Mouse (Mus musculus) forebrain, embryonic 13.5 days (tissue): ENCODE results near the gene Azin2. TPM values are rescaled to one million over a fixed set of nuclear protein-coding genes. Genes with fewer than 3 reads are reported as not detected.

Experiments used
- polyA plus RNA-seq: library from polyadenylated mRNA; unstranded; fragments of >200 nt; fragmentation: Nextera tagmentation; extraction: Ambion mirVana; gene quantifications from 2 replicates; pipeline ENCODE4 v1.2.1, GENCODE M21; 2015

Gene Azin2
- polyA plus RNA-seq, 1 experiment from 2014 or later: 11.3 TPM

Other genes starting within 250 kb of the Azin2 start
- 0.67 and 0.88 TPM in 2 replicates for gene A3galt2, start 207.1 kb downstream of the Azin2 start, polyA plus RNA-seq
- gene Zfp362, start 156.4 kb downstream of the Azin2 start, polyA plus RNA-seq: 42.3 and 46.9 TPM in 2 replicates
- 6.7 and 7.6 TPM in 2 replicates for gene Trim62, start 78.9 kb downstream of the Azin2 start, polyA plus RNA-seq
- gene Ak2, start 29.5 kb upstream of the Azin2 start, polyA plus RNA-seq: 155 and 166 TPM in 2 replicates
- gene Rnf19b, start 95.8 kb upstream of the Azin2 start, polyA plus RNA-seq: 12.9 and 15.2 TPM in 2 replicates
- not detected in 2 replicates for gene Tmem54, start 143.1 kb upstream of the Azin2 start, polyA plus RNA-seq
- gene Hpca, start 159.6 kb upstream of the Azin2 start, polyA plus RNA-seq: 19.6 and 20.4 TPM in 2 replicates
- 0.93 and 1.1 TPM in 2 replicates for gene Fndc5, start 174.6 kb upstream of the Azin2 start, polyA plus RNA-seq
- gene S100pbp, start 227.3 kb upstream of the Azin2 start, polyA plus RNA-seq: 15.6 and 19.1 TPM in 2 replicates
- 100 and 106 TPM in 2 replicates for gene Yars, start 227.3 kb upstream of the Azin2 start, polyA plus RNA-seq